Mouse (Mus musculus) C2C12 (cell line): Measurements from ENCODE around the gene E330021D16Rik. TPM values are rescaled to one million over a fixed set of nuclear protein-coding genes. Genes with fewer than 3 reads are reported as not detected.
"Not testable (repeated sequence)": the region's sequence is repeated elsewhere in the genome, so short reads cannot be mapped to it uniquely, and the experiment has no call there.

ENCODE experiments used
- H3K27me3 ChIP-seq: one replicate; pipeline ENCODE4 v1.6.1; 2011; ENCODE audit not compliant: control insufficient read depth, insufficient read depth, insufficient read length
- H3K36me3 ChIP-seq: one replicate; pipeline ENCODE4 v1.6.1; 2011; ENCODE audit not compliant: control insufficient read depth, insufficient read depth
- H3K4me3 ChIP-seq: one replicate; pipeline ENCODE4 v1.5.1; 2011; ENCODE audit warnings: mild to moderate bottlenecking, control low read depth; ENCODE audit not compliant: poor library complexity, insufficient read depth, severe bottlenecking
- H3K79me2 ChIP-seq: one replicate; pipeline ENCODE4 v1.6.1; 2011; ENCODE audit not compliant: control insufficient read depth, insufficient read depth
- H3K79me3 ChIP-seq: one replicate; pipeline ENCODE4 v1.6.1; 2011; ENCODE audit warnings: low read depth, control low read depth
- H3ac ChIP-seq: one replicate; pipeline ENCODE3; 2011; ENCODE audit warnings: low read depth; ENCODE audit not compliant: control insufficient read depth, insufficient read length
- CEBPB ChIP-seq: IDR thresholded peaks from one replicate; pipeline ENCODE4 v1.6.1; 2011; ENCODE audit warnings: low read depth, mild to moderate bottlenecking, control low read depth, moderate library complexity
- CTCF ChIP-seq: IDR thresholded peaks from one replicate; pipeline ENCODE4 v1.5.1; 2011; ENCODE audit not compliant: control insufficient read depth, insufficient read depth, insufficient read length
- FOSL1 ChIP-seq: IDR thresholded peaks from one replicate; pipeline ENCODE4 v1.8.0; 2011; ENCODE audit warnings: mild to moderate bottlenecking, low read length; ENCODE audit not compliant: poor library complexity, insufficient read depth, severe bottlenecking
- MAX ChIP-seq: IDR thresholded peaks from one replicate; pipeline ENCODE4 v1.6.1; 2011; ENCODE audit warnings: mild to moderate bottlenecking, control low read depth
- MYOD1 ChIP-seq: IDR thresholded peaks from one replicate; pipeline ENCODE4 v1.6.1; 2011; ENCODE audit warnings: low read depth; ENCODE audit not compliant: control insufficient read depth, insufficient read length
- MYOG ChIP-seq: IDR thresholded peaks from one replicate; pipeline ENCODE4 v1.6.1; 2011; ENCODE audit not compliant: control insufficient read depth, insufficient read length; ENCODE audit errors: extremely low read depth
- USF1 ChIP-seq: IDR thresholded peaks from one replicate; pipeline ENCODE4 v1.6.1; 2011; ENCODE audit warnings: low read depth, mild to moderate bottlenecking, control low read depth, moderate library complexity
- polyA plus RNA-seq: library from polyadenylated mRNA; unstranded; fragments of >200 nt; fragmentation: generic; extraction: Trizol; gene quantifications from one replicate; pipeline ENCODE4 v1.2.1, GENCODE M21; 2012; ENCODE audit warnings: missing spikeins

Gene E330021D16Rik
- polyA plus RNA-seq, 1 experiment = not detected

GRCm38 (mm10) chr6:136455696-136456095, 40.3 kb upstream of the E330021D16Rik start:
- Histone ChIP-seq H3K79me3 (no peaks in the 10 kb centered on the region), H3K4me3 (no peak overlapping the region), H3ac (no peak overlapping the region), H3K79me2 (no peaks in the 10 kb centered on the region), H3K36me3 (no peaks in the 10 kb centered on the region), H3K27me3 (no peaks in the 10 kb centered on the region)
- TF ChIP-seq MYOD1 (no peak), MYOG (no peak), FOSL1 (no peak), MAX (no peak), CTCF (no peak), USF1 (no peak), CEBPB (no peak)

GRCm38 (mm10) chr6:136452623-136453022, 37.3 kb upstream of the E330021D16Rik start:
- no peaks in the 10 kb centered on the region for H3K36me3 ChIP-seq
- H3ac ChIP-seq = no peak overlapping the region
- H3K4me3 ChIP-seq = no peak overlapping the region
- no peaks in the 10 kb centered on the region for H3K79me3 ChIP-seq
- TF ChIP-seq MYOD1 (no peak), FOSL1 (no peak), CTCF (no peak), MAX (no peak), CEBPB (no peak)
- H3K79me2 ChIP-seq = no peaks in the 10 kb centered on the region
- H3K27me3 ChIP-seq = no peaks in the 10 kb centered on the region

- TF ChIP-seq CEBPB (no peak), MYOD1 (no peak), MAX (no peak), MYOG (no peak), FOSL1 (no peak), CTCF (no peak), USF1 (no peak)
- Histone ChIP-seq H3ac (no peak overlapping the region), H3K27me3 (no peaks in the 10 kb centered on the region), H3K36me3 (no peaks in the 10 kb centered on the region), H3K79me2 (no peaks in the 10 kb centered on the region), H3K4me3 (no peak overlapping the region), H3K79me3 (no peaks in the 10 kb centered on the region)
Measured at GRCm38 (mm10) chr6:136450863-136451262, 35.5 kb upstream of the E330021D16Rik start.

- no peak overlapping the region for H3K4me3 ChIP-seq
- H3K27me3 ChIP-seq = no peaks in the 10 kb centered on the region
- no peaks in the 10 kb centered on the region for H3K79me3 ChIP-seq
- no peaks in the 10 kb centered on the region for H3K36me3 ChIP-seq
- H3ac ChIP-seq = no peak overlapping the region
- no peaks in the 10 kb centered on the region for H3K79me2 ChIP-seq
- no peak for TF ChIP-seq USF1
- TF ChIP-seq MAX = no peak
- TF ChIP-seq CTCF = no peak
Measured at GRCm38 (mm10) chr6:136449930-136450329, 34.6 kb upstream of the E330021D16Rik start.

- H3K27me3 ChIP-seq = no peaks in the 10 kb centered on the region
- H3K79me2 ChIP-seq = no peaks in the 10 kb centered on the region
- H3ac ChIP-seq = no peak overlapping the region
- TF ChIP-seq MYOD1 = no peak
- no peak for TF ChIP-seq FOSL1
- no peak for TF ChIP-seq CEBPB
- no peak for TF ChIP-seq MAX
- no peak for TF ChIP-seq CTCF
- no peak for TF ChIP-seq USF1
- TF ChIP-seq MYOG = no peak
- no peaks in the 10 kb centered on the region for H3K79me3 ChIP-seq
- no peak overlapping the region for H3K4me3 ChIP-seq
- no peaks in the 10 kb centered on the region for H3K36me3 ChIP-seq
Measured at GRCm38 (mm10) chr6:136449270-136449692, 33.9 kb upstream of the E330021D16Rik start.

GRCm38 (mm10) chr6:136439205-136439604, 23.8 kb upstream of the E330021D16Rik start:
- not testable (repeated sequence) for H3K4me3 ChIP-seq, H3K36me3 ChIP-seq, H3K79me3 ChIP-seq, H3K79me2 ChIP-seq, H3ac ChIP-seq, H3K27me3 ChIP-seq

GRCm38 (mm10) chr6:136436151-136436550, 20.8 kb upstream of the E330021D16Rik start:
- not testable (repeated sequence) for H3K27me3 ChIP-seq, H3K36me3 ChIP-seq, H3K79me2 ChIP-seq, H3K79me3 ChIP-seq, H3K4me3 ChIP-seq, H3ac ChIP-seq
